Mouse (Mus musculus): ENCODE results near the gene Mrps10. TPM values are rescaled to one million over a fixed set of nuclear protein-coding genes. Genes with fewer than 3 reads are reported as not detected.

Gene Mrps10
- total RNA-seq, 2 experiments from 2014 or later: 30.0 to 33.6 TPM

Other genes with a start within 250 kb of the Mrps10 start
- gene Guca1b, start 16.5 kb downstream of the Mrps10 start, total RNA-seq (2021): 1 to 10 TPM; 1.7 to 2.8 TPM
- gene Guca1a, start 31.7 kb downstream of the Mrps10 start, total RNA-seq (2021): under 1 TPM in 1 of 2 experiments, not detected in 1; 0.40 TPM
- under 1 TPM; 0.46 to 0.54 TPM for gene AI661453, start 67.7 kb downstream of the Mrps10 start, total RNA-seq (2021)
- under 1 TPM in 1 of 2 experiments, not detected in 1; 0.21 TPM for gene 1700001C19Rik, start 68.5 kb downstream of the Mrps10 start, total RNA-seq (2021)
- gene Taf8, start 133.4 kb downstream of the Mrps10 start, total RNA-seq (2021): 10 to 100 TPM; 16.8 to 19.1 TPM
- 10 to 100 TPM; 33.6 to 40.7 TPM for gene Ccnd3, start 136.2 kb downstream of the Mrps10 start, total RNA-seq (2021)
- 10 to 100 TPM; 18.3 to 18.7 TPM for gene Bysl, start 242.6 kb downstream of the Mrps10 start, total RNA-seq (2021)
- gene Med20, start 242.7 kb downstream of the Mrps10 start, total RNA-seq (2021): 10 to 100 TPM; 33.0 to 33.5 TPM
- gene Gm20517, start 242.7 kb downstream of the Mrps10 start, total RNA-seq (2021): 1 to 10 TPM; 3.3 to 8.3 TPM

All from left cerebral cortex, adult 18-20 months (tissue).